ENCODE assay signal across 8 mouse cellular contexts in the genomic region with DNA sequence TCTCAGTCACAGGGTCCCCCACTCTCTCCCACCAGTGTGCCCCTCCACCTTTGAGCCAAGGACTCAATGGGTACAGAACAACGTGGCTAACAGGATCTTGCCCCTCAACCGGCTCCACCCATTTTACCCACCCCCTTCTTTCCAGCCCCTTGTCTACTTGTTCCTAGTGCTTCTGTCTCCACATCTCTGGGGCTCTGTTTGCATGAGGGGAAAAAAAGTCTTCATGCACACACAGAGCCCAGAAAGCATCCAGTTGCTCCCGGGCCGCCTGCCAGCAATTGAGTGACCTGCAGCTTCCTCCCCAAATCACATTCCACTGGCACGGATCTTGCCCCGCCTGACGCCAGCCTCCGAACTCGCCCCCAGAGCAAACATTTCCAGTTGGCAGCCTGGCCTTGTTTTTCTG. TPM values are rescaled to one million over a fixed set of nuclear protein-coding genes. Genes with fewer than 3 reads are reported as not detected.
A peak's percentile ranks its signal among the peaks of the same experiment; 100 is the strongest.
DNase-seq lines count a peak whose midpoint lies in the region; ATAC-seq and TF ChIP-seq lines count a peak whose summit lies in the region.

No protein-coding gene starts in this region.

- H3K36me3 ChIP-seq in intestine, embryonic 16.5 days (ENCODE audit: control insufficient read depth, insufficient read depth, low read length): no peaks in the 10 kb centered on the region
- H3K36me3 ChIP-seq in stomach, postnatal 0 days (ENCODE audit: control insufficient read depth, insufficient read depth, low read length): no peaks in the 10 kb centered on the region

- 0 out of 2 replicates have a peak overlapping the region, but pooled peaks have one; percentile 10 for H3K4me2 ChIP-seq in intestine, embryonic 16.5 days (ENCODE audit: low read depth, low read length)
- H3K4me2 ChIP-seq in stomach, postnatal 0 days (replicated peaks; ENCODE audit: low read depth): peak overlapping the region; percentile 2; the same call in 1 of the 2 replicates

- no peak overlapping the region for H3K9ac ChIP-seq in intestine, embryonic 16.5 days (ENCODE audit: low read depth, low read length)
- H3K9ac ChIP-seq in stomach, postnatal 0 days (ENCODE audit: low read length): no peak overlapping the region

- TF ChIP-seq EP300 in stomach, postnatal 0 days (optimal IDR thresholded peaks at IDR 0.05): no peak

- peaks cover 24% of the 10 kb centered on the region for H3K4me1 ChIP-seq in intestine, embryonic 16.5 days (ENCODE audit: control insufficient read depth, insufficient read depth, low read length)
- peaks cover 5% of the 10 kb centered on the region for H3K4me1 ChIP-seq in stomach, postnatal 0 days (replicated peaks; ENCODE audit: control insufficient read depth, insufficient read depth)

- TF ChIP-seq CTCF in left cerebral cortex, adult 2 months (IDR thresholded peaks at IDR 0.05): no peak; the same call in 1 of the 2 replicates
- no peak for TF ChIP-seq CTCF in stomach, postnatal 0 days (IDR thresholded peaks at IDR 0.05; ENCODE audit: low read depth)

- H3K9me3 ChIP-seq in intestine, embryonic 16.5 days (ENCODE audit: control insufficient read depth, low read length): no peaks in the 10 kb centered on the region
- no peaks in the 10 kb centered on the region for H3K9me3 ChIP-seq in stomach, postnatal 0 days (ENCODE audit: control insufficient read depth, low read length)

- H3K4me3 ChIP-seq in intestine, embryonic 16.5 days (ENCODE audit: low read length): no peak overlapping the region
- H3K4me3 ChIP-seq in left cerebral cortex, adult 2 months: no peak overlapping the region
- no peak overlapping the region for H3K4me3 ChIP-seq in stomach, postnatal 0 days (ENCODE audit: low read depth, low read length)

- peak overlapping the region; percentile 84 for H3K27ac ChIP-seq in intestine, embryonic 16.5 days (ENCODE audit: low read length)
- peak overlapping the region; percentile 48; the same call in 1 of the 2 replicates for H3K27ac ChIP-seq in left cerebral cortex, adult 2 months
- peak overlapping the region; percentile 89 for H3K27ac ChIP-seq in stomach, postnatal 0 days (replicated peaks)

- 5% methylated on average over 9 of the region's 9 CpGs for WGBS in intestine, embryonic 16.5 days
- 5% methylated on average over 9 of the region's 9 CpGs for WGBS in stomach, postnatal 0 days

- 0 out of 2 replicates have a peak, but pooled peaks cover 3% of the 10 kb centered on the region for H3K27me3 ChIP-seq in intestine, embryonic 16.5 days (replicated peaks; ENCODE audit: control insufficient read depth, insufficient read depth, low read length)
- H3K27me3 ChIP-seq in stomach, postnatal 0 days (ENCODE audit: control insufficient read depth, insufficient read depth, low read length): no peaks in the 10 kb centered on the region; the same call in 1 of the 2 replicates

- peak; percentile 58 to 73 for DNase-seq in adrenal gland, adult 18-20 months (ENCODE audit: low spot score in 2 of 2)
- DNase-seq in cerebellum, postnatal 14 days: peak; percentile 74 to 81
- peak; percentile 92 for DNase-seq in gastrocnemius, postnatal 25 days
- peak; percentile 41 to 72 for DNase-seq in left cerebral cortex, adult 2 months (ENCODE audit: extremely low spot score in 1 of 2, low spot score in 2 of 2)
- peak; percentile 94 to 98 for DNase-seq in lung, postnatal 4 days
- peak; percentile 94 for DNase-seq in stomach, postnatal 0 days (ENCODE audit: low spot score)

- intact Hi-C loops in left cerebral cortex, adult 2 months (cut with DNase I): no loop called here

- peak; percentile 75 for ATAC-seq in intestine, embryonic 16.5 days
- peak; percentile 77 for ATAC-seq in stomach, postnatal 0 days (ENCODE audit: low FRiP score, low TSS enrichment)
- ATAC-seq in inflammation-experienced regulatory T-cells, adult 6 months: no peak

RNA-seq across cellular contexts. Expression of a gene that starts 8.8 kb away (rescaled TPM):
- total RNA-seq in adrenal gland, adult 18-20 months (2021): 1 to 10 TPM; 2.9 to 3.7 TPM
- 1 to 10 TPM; 4.5 to 7.8 TPM for total RNA-seq in gastrocnemius, postnatal 25 days (2021)
- 9.3 and 9.6 TPM in 2 replicates for polyA plus RNA-seq in intestine, embryonic 16.5 days (2015; fragmentation: Nextera tagmentation; extraction: Ambion mirVana)
- total RNA-seq in left cerebral cortex, adult 2 months (2021): 1 to 10 TPM; 1.5 to 1.9 TPM
- 5.5 and 6.0 TPM in 2 replicates for polyA plus RNA-seq in stomach, postnatal 0 days (2015; fragmentation: Nextera tagmentation; extraction: Ambion mirVana)
- polyA plus RNA-seq in inflammation-experienced regulatory T-cells, adult 6 months (2017; shearing (Covaris generic)): not detected
